Mouse (Mus musculus) left cerebral cortex, postnatal 14 days (tissue): Measurements from ENCODE around the gene Them7. TPM values are rescaled to one million over a fixed set of nuclear protein-coding genes. Genes with fewer than 3 reads are reported as not detected.
A peak's percentile ranks its signal among the peaks of the same experiment; 100 is the strongest.

ENCODE experiments used
- DNase-seq, 2 experiments: peaks; one replicate each; pipeline ENCODE4 v3.0.0; 2021 to 2022; ENCODE audit warnings: low spot score in 2 of 2, mixed read lengths in 1 of 2
- intact Hi-C: fragments of 180-260 bp; cut with DNase I; formaldehyde crosslinking; loops from one replicate; pipeline ENCODE4 v1.15.1; 2025
- total RNA-seq, 2 experiments: library from RNA; stranded (reverse); gene quantifications; 2 replicates each; pipeline ENCODE4 v1.2.3; 2021

Gene Them7
- total RNA-seq, 2 experiments from 2014 or later = 0.37 TPM; not detected in 1

GRCm38 (mm10) chr2:105356791-105357190 lies 132.7 kb downstream of the Them7 start:
- intact Hi-C loops = no loop called here
- DNase-seq = no peak

GRCm38 (mm10) chr2:105358040-105358439 lies 133.9 kb downstream of the Them7 start:
- DNase-seq = no peak
- intact Hi-C loops = no loop called here

GRCm38 (mm10) chr2:105367623-105368022 lies 143.5 kb downstream of the Them7 start:
- intact Hi-C loops = loop anchor here (5.0 kb wide), 1 partner anchor 60 kb away; no protein-coding TSS in a partner anchor
- no peak for DNase-seq

- intact Hi-C loops = no loop called here
- DNase-seq = no peak
Observed at GRCm38 (mm10) chr2:105370240-105370639, 146.1 kb downstream of the Them7 start.

- peak in 1 of 2 experiments; percentile 20 for DNase-seq
- intact Hi-C loops = no loop called here
Observed at GRCm38 (mm10) chr2:105370698-105371097, 146.6 kb downstream of the Them7 start.

GRCm38 (mm10) chr2:105372156-105372555 lies 148.0 kb downstream of the Them7 start:
- intact Hi-C loops = no loop called here

GRCm38 (mm10) chr2:105372727-105373126 lies 148.6 kb downstream of the Them7 start:
- intact Hi-C loops = no loop called here
- DNase-seq = no peak

More at GRCm38 (mm10) chr2:105372156-105372555, 148.0 kb downstream of the Them7 start:
- DNase-seq = no peak

GRCm38 (mm10) chr2:105373658-105374057 lies 149.5 kb downstream of the Them7 start:
- intact Hi-C loops = no loop called here
- no peak for DNase-seq

- no peak for DNase-seq
- intact Hi-C loops = no loop called here
Observed at GRCm38 (mm10) chr2:105375261-105375660, 151.1 kb downstream of the Them7 start.

- intact Hi-C loops = no loop called here
- no peak for DNase-seq
Observed at GRCm38 (mm10) chr2:105375705-105376104, 151.6 kb downstream of the Them7 start.

GRCm38 (mm10) chr2:105379682-105380081 lies 155.6 kb downstream of the Them7 start:
- intact Hi-C loops = no loop called here
- no peak for DNase-seq

GRCm38 (mm10) chr2:105380757-105381319 lies 156.7 kb downstream of the Them7 start:
- DNase-seq = no peak
- intact Hi-C loops = no loop called here

GRCm38 (mm10) chr2:105383063-105383462 lies 158.9 kb downstream of the Them7 start:
- intact Hi-C loops = no loop called here
- peak; percentile 10 to 74 for DNase-seq

- intact Hi-C loops = no loop called here
- no peak for DNase-seq
Observed at GRCm38 (mm10) chr2:105384998-105385397, 160.9 kb downstream of the Them7 start.

- DNase-seq = no peak
- intact Hi-C loops = no loop called here
Observed at GRCm38 (mm10) chr2:105386418-105386817, 162.3 kb downstream of the Them7 start.

GRCm38 (mm10) chr2:105389007-105389890 lies 165.1 kb downstream of the Them7 start:
- DNase-seq = no peak
- intact Hi-C loops = no loop called here

- intact Hi-C loops = no loop called here
Observed at GRCm38 (mm10) chr2:105390653-105391413, 166.7 kb downstream of the Them7 start.

GRCm38 (mm10) chr2:105391414-105391784 lies 167.3 kb downstream of the Them7 start:
- intact Hi-C loops = no loop called here
- no peak for DNase-seq

More at GRCm38 (mm10) chr2:105390653-105391413, 166.7 kb downstream of the Them7 start:
- no peak for DNase-seq

GRCm38 (mm10) chr2:105392514-105392913 lies 168.4 kb downstream of the Them7 start:
- intact Hi-C loops = no loop called here
- DNase-seq = no peak

- intact Hi-C loops = no loop called here
- DNase-seq = no peak
Observed at GRCm38 (mm10) chr2:105394375-105394774, 170.3 kb downstream of the Them7 start.
